Mouse (Mus musculus): Measurements from ENCODE around the gene Ott.
"Not testable (repeated sequence)": the region's sequence is repeated elsewhere in the genome, so short reads cannot be mapped to it uniquely, and the experiment has no call there.

The Ott gene

GRCm38 (mm10) chrX:149073982-149074381, at the start of gene Ott:
Gene Ott (plus strand): TSS chrX:149074282.
- not testable (repeated sequence) for DNase-seq
